Mouse (Mus musculus) embryonic facial prominence, embryonic 13.5 days (tissue): ENCODE measurements at regions not wholly inside any gene's neighbourhood (a gene's known extent, or its start where the extent isn't known, plus 50 kb on each side); places are given as distances from the start of the nearest gene placed in this dataset.

Experiments
- ATAC-seq: fragments of 200-750 bp; cut with Nextera tagmentation; 2 replicates; pipeline ENCODE4 v1.8.0; 2017; ENCODE audit warnings: low read depth; ENCODE audit not compliant: insufficient number of reproducible peaks, insufficient read depth, low FRiP score, low TSS enrichment
- H3K27ac ChIP-seq: fragments of 300-500 bp; sonication (generic); 2 replicates; pipeline ENCODE4 v1.5.1; 2015; ENCODE audit warnings: moderate library complexity, mild to moderate bottlenecking, inconsistent platforms
- H3K27me3 ChIP-seq: fragments of 300-500 bp; sonication (generic); 2 replicates; pipeline ENCODE4 v1.6.1; 2015; ENCODE audit warnings: mild to moderate bottlenecking, inconsistent platforms
- H3K36me3 ChIP-seq: fragments of 300-500 bp; sonication (generic); 2 replicates; pipeline ENCODE4 v1.6.1; 2015; ENCODE audit warnings: mild to moderate bottlenecking, inconsistent platforms
- H3K4me1 ChIP-seq: fragments of 300-500 bp; sonication (generic); 2 replicates; pipeline ENCODE4 v1.6.1; 2015; ENCODE audit warnings: inconsistent platforms
- H3K4me2 ChIP-seq: fragments of 300-500 bp; sonication (generic); 2 replicates; pipeline ENCODE4 v1.6.1; 2015; ENCODE audit warnings: moderate library complexity, mild to moderate bottlenecking, inconsistent platforms
- H3K4me3 ChIP-seq: fragments of 300-500 bp; sonication (generic); 2 replicates; pipeline ENCODE4 v1.5.1; 2015; ENCODE audit warnings: mild to moderate bottlenecking, inconsistent platforms
- H3K9ac ChIP-seq: fragments of 300-500 bp; sonication (generic); 2 replicates; pipeline ENCODE4 v1.6.1; 2015; ENCODE audit warnings: mild to moderate bottlenecking, inconsistent platforms
- H3K9me3 ChIP-seq: fragments of 300-500 bp; sonication (generic); 2 replicates; pipeline ENCODE4 v1.6.1; 2016; ENCODE audit warnings: inconsistent platforms
- WGBS: fragments of 180-500 bp; shearing (Covaris S2); methylation state at CpG from one replicate; pipeline ENCODE4 v1.1.7; 2015; ENCODE audit warnings: mixed read lengths; 5-methylcytosine and 5-hydroxymethylcytosine counted together

DNA sequence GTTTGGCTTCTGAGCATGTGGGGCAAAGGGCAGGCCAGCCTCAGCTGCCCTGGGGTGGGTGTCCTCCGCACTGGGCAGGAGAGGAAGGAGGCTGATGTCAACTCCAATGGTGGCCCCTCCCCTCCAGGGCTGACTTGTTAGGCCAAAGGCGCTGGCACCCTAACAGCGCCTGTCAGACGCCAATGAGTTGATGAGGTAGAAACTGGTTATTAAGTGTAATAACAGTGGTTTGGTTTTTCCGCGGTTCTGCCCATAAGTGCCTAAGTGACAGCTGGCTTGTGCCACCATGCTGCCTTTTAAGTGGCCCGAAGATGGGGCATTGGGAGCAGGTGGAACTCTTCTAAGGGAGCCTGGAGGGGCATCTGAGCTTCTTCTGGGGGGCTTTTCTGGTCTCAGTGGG lies 74.5 kb upstream of the 4931429L15Rik start:
- H3K36me3 ChIP-seq = no peaks in the 10 kb centered on the region
- H3K27me3 ChIP-seq = peaks cover 54% of the 10 kb centered on the region
- whole genome bisulfite sequencing = 71% methylated on average over 7 of the region's 7 CpGs
- H3K9me3 ChIP-seq = no peaks in the 10 kb centered on the region
- H3K9ac ChIP-seq = no peak overlapping the region
- no peak overlapping the region for H3K4me3 ChIP-seq
- H3K4me2 ChIP-seq = no peak overlapping the region
- H3K27ac ChIP-seq = no peak overlapping the region
- peaks cover 4% of the 10 kb centered on the region; the same call in 1 of the 2 replicates for H3K4me1 ChIP-seq
- no peak for ATAC-seq

DNA sequence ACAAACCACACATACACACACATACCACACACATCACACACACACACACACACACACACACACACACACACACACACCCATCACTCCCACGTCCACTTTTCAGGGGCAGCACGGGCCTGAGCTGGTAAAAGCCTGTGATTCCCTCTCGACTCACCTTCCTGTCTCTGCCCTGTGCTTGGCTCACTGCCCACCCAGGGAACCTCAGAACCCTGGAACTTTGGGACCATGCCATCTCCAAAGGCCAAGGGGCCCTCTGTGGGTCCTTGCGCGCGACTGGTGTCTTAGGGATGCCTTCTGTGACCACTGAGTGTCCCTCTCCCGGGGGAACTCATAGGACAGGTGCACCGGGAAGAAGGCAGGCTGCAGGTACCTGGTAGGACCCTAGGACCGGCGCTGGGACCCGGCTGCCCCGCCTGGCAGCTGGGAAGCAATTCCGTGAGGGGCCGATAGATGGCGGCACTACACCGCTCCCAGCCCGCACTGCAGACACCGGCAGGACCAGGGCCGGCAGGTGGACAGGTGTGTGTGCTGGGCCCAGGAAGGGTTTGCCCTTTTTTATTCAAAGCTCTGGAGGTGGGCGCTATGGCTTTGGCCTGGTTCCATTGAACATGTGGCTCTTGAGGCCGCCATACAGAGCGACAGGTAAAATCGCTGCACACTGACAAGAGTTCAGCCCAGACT lies 73.0 kb upstream of the 4931429L15Rik start:
- ATAC-seq = no peak
- Histone ChIP-seq H3K27me3 (peaks cover 54% of the 10 kb centered on the region), H3K27ac (no peak overlapping the region), H3K4me3 (no peak overlapping the region), H3K4me1 (peaks cover 12% of the 10 kb centered on the region), H3K4me2 (no peak overlapping the region), H3K9me3 (no peaks in the 10 kb centered on the region), H3K9ac (no peak overlapping the region), H3K36me3 (no peaks in the 10 kb centered on the region)
- 6% methylated on average over 23 of the region's 23 CpGs for WGBS

DNA sequence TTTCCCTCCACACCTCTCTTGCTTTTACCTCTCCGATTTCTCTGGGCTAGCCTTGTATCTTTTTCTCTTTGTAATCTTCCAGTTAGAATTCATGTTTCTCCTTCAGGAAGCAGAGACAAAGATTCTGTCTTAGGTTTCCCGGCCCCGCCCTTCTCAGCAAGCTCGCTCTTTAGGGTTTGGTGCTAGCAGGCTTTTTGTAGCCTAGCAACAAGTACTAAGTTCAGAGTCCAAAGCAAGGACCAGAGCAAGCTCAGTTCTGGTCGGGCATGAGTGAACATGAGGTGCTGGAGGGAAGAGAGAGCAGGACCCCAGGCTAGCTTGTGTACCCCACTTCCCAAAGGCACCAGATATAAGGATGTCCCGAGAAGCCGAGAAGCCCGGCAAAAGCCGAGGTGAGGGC lies 70.0 kb upstream of the 4931429L15Rik start:
- no peak for ATAC-seq
- WGBS = 7% methylated on average over 9 of the region's 9 CpGs

DNA sequence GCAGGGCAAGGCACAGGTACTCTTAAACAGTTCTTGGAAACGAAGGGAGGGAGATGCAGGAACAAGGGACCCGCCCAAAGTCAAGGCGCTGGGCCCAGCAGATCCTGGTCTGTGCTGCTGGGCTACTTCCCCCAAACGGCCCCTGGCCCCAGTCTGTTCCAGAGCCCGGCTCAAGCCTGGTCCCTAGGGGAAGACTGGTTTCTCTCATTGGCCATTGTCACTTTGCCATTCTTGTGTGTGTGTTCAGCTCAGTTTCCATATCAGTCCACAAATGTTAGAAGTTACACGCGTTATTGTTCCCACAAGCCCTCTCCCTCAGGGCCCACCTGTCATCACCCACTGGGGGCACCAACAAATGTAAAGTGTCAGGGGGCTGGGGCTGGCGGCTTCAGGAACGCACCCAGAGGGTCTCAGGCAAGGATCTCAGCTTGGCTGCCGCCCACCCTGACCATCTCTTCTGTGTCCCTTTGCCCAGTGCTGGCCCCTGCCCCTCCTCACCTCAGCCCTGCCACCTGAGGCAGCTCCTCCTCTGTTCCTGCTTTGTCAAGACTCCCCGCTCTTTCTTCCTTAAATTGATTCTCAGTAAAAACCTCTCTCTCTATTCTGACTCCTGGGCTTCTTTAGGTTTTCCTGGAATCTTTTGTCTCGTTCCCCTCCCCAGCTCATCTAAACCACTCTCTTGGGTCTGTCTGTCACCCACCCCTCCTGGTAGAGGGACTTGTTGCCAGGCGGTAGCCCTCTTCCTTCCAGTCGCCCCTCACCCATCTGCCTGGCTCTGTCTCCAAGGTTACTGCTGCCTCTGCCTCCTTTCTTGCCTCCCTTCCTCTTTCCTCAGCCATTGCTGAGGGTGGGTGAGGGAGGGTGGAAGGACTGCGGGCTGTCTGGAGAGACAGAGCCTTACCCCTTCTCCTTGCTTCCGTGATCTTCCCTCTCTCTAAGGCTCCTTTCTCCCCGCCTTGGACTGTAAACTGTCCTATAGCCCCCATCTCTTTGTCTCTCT lies 69.2 kb upstream of the 4931429L15Rik start:
- Histone ChIP-seq H3K4me2 (peak overlapping the region; percentile 67), H3K27ac (peak overlapping the region; percentile 51), H3K4me3 (peak overlapping the region; percentile 50), H3K4me1 (peaks cover 12% of the 10 kb centered on the region), H3K36me3 (no peaks in the 10 kb centered on the region), H3K27me3 (peaks cover 30% of the 10 kb centered on the region), H3K9me3 (no peaks in the 10 kb centered on the region), H3K9ac (peak overlapping the region; percentile 72)
- WGBS = 21% methylated on average over 17 of the region's 17 CpGs
- no peak for ATAC-seq

More for the DNA sequence above, 70.0 kb upstream of the 4931429L15Rik start:
- Histone ChIP-seq H3K27ac (no peak overlapping the region), H3K9me3 (no peaks in the 10 kb centered on the region), H3K4me1 (peaks cover 12% of the 10 kb centered on the region), H3K4me2 (peak overlapping the region; percentile 67), H3K36me3 (no peaks in the 10 kb centered on the region), H3K9ac (peak overlapping the region; percentile 72), H3K4me3 (peak overlapping the region; percentile 50), H3K27me3 (peaks cover 38% of the 10 kb centered on the region)

DNA sequence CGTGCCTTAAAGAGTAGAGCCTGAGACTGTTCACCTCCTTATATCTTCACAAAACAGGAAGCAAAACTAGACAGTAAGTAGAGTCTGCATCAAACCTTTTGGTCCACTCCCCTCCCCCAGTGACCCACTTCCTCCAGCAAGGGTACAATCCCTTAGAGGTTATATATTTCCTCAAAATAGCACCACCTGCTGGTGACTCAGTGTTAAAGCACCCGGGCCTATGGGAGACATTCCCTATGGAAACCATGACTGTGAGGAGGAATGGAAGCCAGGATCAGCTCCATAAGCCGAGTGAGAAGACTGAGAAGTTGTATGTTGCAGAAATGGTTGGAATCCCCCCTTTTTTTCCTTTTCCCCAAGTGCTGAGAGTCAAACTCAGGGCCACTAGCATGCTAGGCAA lies 66.5 kb upstream of the 4931429L15Rik start:
- Histone ChIP-seq H3K4me3 (no peak overlapping the region), H3K27me3 (peaks cover 13% of the 10 kb centered on the region), H3K36me3 (no peaks in the 10 kb centered on the region), H3K9ac (no peak overlapping the region), H3K9me3 (no peaks in the 10 kb centered on the region), H3K27ac (no peak overlapping the region), H3K4me2 (no peak overlapping the region), H3K4me1 (peaks cover 17% of the 10 kb centered on the region)
- ATAC-seq = no peak
- WGBS = 96% methylated on average over 3 of the region's 3 CpGs

DNA sequence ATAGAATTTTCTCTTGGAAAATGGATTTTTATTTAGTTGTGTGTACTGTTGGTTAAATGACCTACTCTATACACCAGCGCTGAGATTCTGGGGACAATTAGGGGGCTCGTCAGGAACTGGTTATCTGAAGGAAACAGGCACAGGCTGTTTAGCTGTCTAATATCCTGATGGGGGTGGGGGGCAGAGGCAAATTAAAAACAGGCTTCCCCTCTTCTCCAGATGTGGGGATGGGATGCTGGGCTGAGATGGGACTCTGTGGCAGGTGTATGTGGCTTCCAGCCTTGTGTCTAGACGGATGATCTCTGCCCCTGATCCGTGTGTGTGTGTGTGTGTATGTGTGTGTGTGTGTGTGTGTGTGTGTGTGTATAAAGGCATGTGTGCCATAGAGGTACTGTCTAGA lies 61.6 kb upstream of the 4931429L15Rik start:
- WGBS = 21% methylated on average over 4 of the region's 4 CpGs
- Histone ChIP-seq H3K4me2 (no peak overlapping the region), H3K36me3 (no peaks in the 10 kb centered on the region), H3K27me3 (peaks cover 9% of the 10 kb centered on the region), H3K4me3 (no peak overlapping the region), H3K9me3 (no peaks in the 10 kb centered on the region), H3K27ac (no peak overlapping the region), H3K4me1 (peaks cover 26% of the 10 kb centered on the region), H3K9ac (no peak overlapping the region)
- ATAC-seq = no peak

DNA sequence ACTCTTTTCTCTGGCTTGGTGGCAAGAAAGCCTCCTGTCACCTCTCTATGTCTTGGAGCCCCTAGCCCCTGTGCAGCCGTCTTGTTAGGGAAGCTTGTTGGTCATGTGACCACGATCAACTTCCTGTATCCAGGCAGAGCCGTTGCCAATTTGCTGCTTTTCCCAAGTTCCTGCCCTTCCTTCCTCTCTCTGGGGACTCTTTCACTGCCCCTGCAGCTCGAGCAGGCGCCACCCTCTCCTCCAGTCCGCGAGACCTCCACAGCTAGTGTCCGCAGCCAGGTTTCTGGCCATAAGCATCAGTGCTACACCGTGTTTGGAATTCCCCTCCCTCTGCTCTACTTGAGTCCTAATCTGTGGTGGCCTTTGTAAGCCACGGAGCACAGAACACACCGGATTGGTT lies 59.7 kb upstream of the 4931429L15Rik start:
- no peak for ATAC-seq
- H3K36me3 ChIP-seq = no peaks in the 10 kb centered on the region
- peaks cover 26% of the 10 kb centered on the region for H3K4me1 ChIP-seq
- no peak overlapping the region for H3K4me3 ChIP-seq
- WGBS = 62% methylated on average over 11 of the region's 11 CpGs
- H3K9ac ChIP-seq = no peak overlapping the region
- no peaks in the 10 kb centered on the region for H3K9me3 ChIP-seq
- no peak overlapping the region for H3K27ac ChIP-seq
- peaks cover 9% of the 10 kb centered on the region for H3K27me3 ChIP-seq
- H3K4me2 ChIP-seq = no peak overlapping the region

DNA sequence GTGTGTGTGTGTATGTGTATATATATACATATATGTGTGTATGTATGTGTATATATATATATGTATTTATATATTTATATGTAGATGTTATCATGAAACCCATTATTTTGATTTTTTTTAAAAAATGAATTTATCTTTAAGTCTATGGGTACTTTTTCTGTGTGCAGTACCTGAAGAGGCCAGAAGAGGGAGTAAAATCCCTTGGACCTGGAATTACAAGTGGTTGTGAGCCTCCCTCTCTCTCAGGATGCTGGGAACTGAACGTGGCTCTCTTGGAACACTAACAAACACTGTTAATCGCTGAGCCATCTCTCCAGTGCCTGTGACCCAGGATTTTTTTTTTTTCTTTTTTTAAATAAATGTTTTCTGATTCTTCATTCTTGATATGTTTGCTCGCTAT lies 58.6 kb upstream of the 4931429L15Rik start:
- no peak overlapping the region for H3K4me2 ChIP-seq
- H3K9ac ChIP-seq = no peak overlapping the region
- H3K27ac ChIP-seq = no peak overlapping the region
- no peaks in the 10 kb centered on the region for H3K9me3 ChIP-seq
- no peak for ATAC-seq
- peaks cover 26% of the 10 kb centered on the region for H3K4me1 ChIP-seq
- H3K4me3 ChIP-seq = no peak overlapping the region
- peaks cover 6% of the 10 kb centered on the region for H3K27me3 ChIP-seq
- H3K36me3 ChIP-seq = no peaks in the 10 kb centered on the region
- WGBS = 83% methylated on average over 3 of the region's 3 CpGs
